Mouse (Mus musculus): ENCODE measurements around the gene Slc43a1.

DNA sequence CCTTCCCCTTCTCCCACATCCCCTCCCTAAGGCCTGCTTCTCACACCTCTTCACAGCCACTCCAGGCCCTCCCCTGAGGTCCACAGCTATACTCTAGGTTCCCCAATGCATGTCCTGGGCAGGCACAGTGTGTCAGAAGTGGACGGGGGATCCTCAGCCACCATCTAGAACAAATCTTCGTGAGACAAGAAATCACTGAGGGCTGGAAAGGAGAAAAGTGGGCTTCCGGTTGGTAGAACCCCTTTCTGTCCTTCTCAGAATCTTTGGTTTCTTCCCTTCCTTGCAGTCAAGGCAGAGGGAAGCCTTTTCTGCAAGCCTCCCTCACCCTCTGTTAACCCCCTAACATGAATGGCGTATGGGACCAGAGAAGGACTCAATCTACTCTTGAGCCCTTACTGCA lies 45.3 kb downstream of the Slc43a1 start:
- TF ChIP-seq MYOG (IDR thresholded peaks at IDR 0.05; ENCODE audit: control insufficient read depth in 1 of 3, insufficient read depth in 1 of 3, insufficient read length in 2 of 3, low read depth in 2 of 3) (no peak), MAX (IDR thresholded peaks at IDR 0.05; ENCODE audit: low read depth) (no peak), POLR2A (IDR thresholded peaks at IDR 0.05; ENCODE audit: insufficient read length, low read depth) (no peak)
